Mouse (Mus musculus): ENCODE measurements around the gene Dusp21.

GRCm38 (mm10) chrX:18162192-18162857 lies 16.7 kb downstream of the Dusp21 start, which contains the start of gene Kdm6a:
- TF ChIP-seq CTCF (IDR thresholded peaks at IDR 0.05; ENCODE audit: low read depth) (no peak), EP300 (IDR thresholded peaks at IDR 0.05; ENCODE audit: low read depth) (no peak)
